Comparison of ENCODE assay signal across 10 mouse cellular contexts in the genomic region with DNA sequence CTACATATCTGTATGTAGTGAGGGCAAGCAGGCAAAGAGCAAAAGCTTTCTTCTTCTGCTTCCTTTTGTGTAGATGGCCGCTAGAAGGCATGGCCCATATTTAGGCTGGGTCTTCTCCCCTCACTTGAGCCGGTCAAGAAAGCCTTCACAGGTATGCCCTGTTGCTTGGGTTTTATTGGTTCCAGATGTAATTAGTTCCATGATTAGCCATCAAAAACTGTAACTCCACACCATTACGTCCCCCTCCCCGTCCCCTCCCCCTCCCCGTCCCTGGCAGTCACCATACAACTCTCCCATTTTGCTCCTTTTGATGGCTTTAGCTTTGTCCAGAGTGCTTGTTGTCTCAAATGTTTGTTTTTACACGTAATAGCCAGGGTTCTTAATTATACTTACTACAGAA. TPM values are rescaled to one million over a fixed set of nuclear protein-coding genes. Genes with fewer than 3 reads are reported as not detected.
DNase-seq lines count a peak whose midpoint lies in the region; ATAC-seq and TF ChIP-seq lines count a peak whose summit lies in the region.
"Had no signal": no experiment of that assay in that cellular context is flagged by ENCODE, and none has a peak within 500 bp of the region (broad histone marks: within the 10 kb centered on the region; RNA-seq: fewer than 3 reads in every experiment).

No protein-coding gene starts in this region.

- H3K36me3 ChIP-seq in kidney, postnatal 0 days (ENCODE audit: insufficient read depth, low read length): no peaks in the 10 kb centered on the region
- H3K36me3 ChIP-seq in embryonic facial prominence, embryonic 13.5 days: no peaks in the 10 kb centered on the region
- H3K36me3 ChIP-seq in limb, embryonic 12.5 days: peaks cover 15% of the 10 kb centered on the region; the same call in 1 of the 2 replicates
- H3K36me3 ChIP-seq in midbrain, embryonic 15.5 days (replicated peaks): no peaks in the 10 kb centered on the region
- no peaks in the 10 kb centered on the region for H3K36me3 ChIP-seq in forebrain, embryonic 16.5 days (ENCODE audit: control insufficient read depth, insufficient read depth)
- H3K36me3 ChIP-seq: forebrain, embryonic 10.5 days had no signal

- 43% methylated on average over 6 of the region's 6 CpGs for WGBS in kidney, postnatal 0 days
- 20% methylated on average over 6 of the region's 6 CpGs for WGBS in embryonic facial prominence, embryonic 13.5 days
- WGBS in limb, embryonic 12.5 days: 21% methylated on average over 6 of the region's 6 CpGs
- WGBS in midbrain, embryonic 15.5 days: 78% methylated on average over 6 of the region's 6 CpGs
- WGBS in forebrain, embryonic 16.5 days: 58% methylated on average over 6 of the region's 6 CpGs

- no peak overlapping the region for H3K4me3 ChIP-seq in kidney, postnatal 0 days (replicated peaks; ENCODE audit: low read depth, low read length)
- no peak overlapping the region for H3K4me3 ChIP-seq in embryonic facial prominence, embryonic 13.5 days
- H3K4me3 ChIP-seq in limb, embryonic 12.5 days (replicated peaks): no peak overlapping the region
- H3K4me3 ChIP-seq in midbrain, embryonic 15.5 days: no peak overlapping the region
- no peak overlapping the region for H3K4me3 ChIP-seq in forebrain, embryonic 16.5 days (replicated peaks; ENCODE audit: low read length)
- H3K4me3 ChIP-seq: forebrain, embryonic 10.5 days; gastrocnemius, adult 2 months had no signal

- peaks cover 41% of the 10 kb centered on the region for H3K4me1 ChIP-seq in kidney, postnatal 0 days (replicated peaks; ENCODE audit: insufficient read depth, low read length)
- peaks cover 81% of the 10 kb centered on the region for H3K4me1 ChIP-seq in embryonic facial prominence, embryonic 13.5 days
- peaks cover 88% of the 10 kb centered on the region for H3K4me1 ChIP-seq in limb, embryonic 12.5 days (replicated peaks)
- H3K4me1 ChIP-seq in midbrain, embryonic 15.5 days: no peaks in the 10 kb centered on the region
- peaks cover 7% of the 10 kb centered on the region; the same call in 1 of the 2 replicates for H3K4me1 ChIP-seq in forebrain, embryonic 16.5 days (replicated peaks; ENCODE audit: control insufficient read depth, insufficient read depth, low read length)

- no peaks in the 10 kb centered on the region for H3K27me3 ChIP-seq in kidney, postnatal 0 days (ENCODE audit: insufficient read depth, low read length)
- no peaks in the 10 kb centered on the region for H3K27me3 ChIP-seq in embryonic facial prominence, embryonic 13.5 days
- H3K27me3 ChIP-seq in limb, embryonic 12.5 days: no peaks in the 10 kb centered on the region
- H3K27me3 ChIP-seq in midbrain, embryonic 15.5 days (replicated peaks): no peaks in the 10 kb centered on the region
- H3K27me3 ChIP-seq in forebrain, embryonic 16.5 days (replicated peaks; ENCODE audit: control insufficient read depth, insufficient read depth, low read length): no peaks in the 10 kb centered on the region

- ATAC-seq in kidney, postnatal 0 days (replicated peaks; ENCODE audit: low FRiP score, low read depth): no peak
- ATAC-seq in embryonic facial prominence, embryonic 13.5 days (ENCODE audit: insufficient number of reproducible peaks, insufficient read depth, low FRiP score, low TSS enrichment, low read depth): no peak
- no peak for ATAC-seq in limb, embryonic 12.5 days (ENCODE audit: insufficient number of reproducible peaks, insufficient read depth, low FRiP score, low TSS enrichment, low read depth)
- no peak for ATAC-seq in midbrain, embryonic 15.5 days (replicated peaks)
- no peak for ATAC-seq in forebrain, embryonic 16.5 days

- no peak overlapping the region for H3K4me2 ChIP-seq in kidney, postnatal 0 days (ENCODE audit: low read length)
- H3K4me2 ChIP-seq in embryonic facial prominence, embryonic 13.5 days: peak overlapping the region; percentile 43
- peak overlapping the region; percentile 41 for H3K4me2 ChIP-seq in limb, embryonic 12.5 days
- H3K4me2 ChIP-seq in midbrain, embryonic 15.5 days: no peak overlapping the region
- H3K4me2 ChIP-seq in forebrain, embryonic 16.5 days (ENCODE audit: low read length): no peak overlapping the region

- H3K9ac ChIP-seq in kidney, postnatal 0 days (ENCODE audit: low read depth, low read length): no peak overlapping the region
- no peak overlapping the region for H3K9ac ChIP-seq in embryonic facial prominence, embryonic 13.5 days
- H3K9ac ChIP-seq in limb, embryonic 12.5 days (replicated peaks): no peak overlapping the region
- no peak overlapping the region for H3K9ac ChIP-seq in midbrain, embryonic 15.5 days
- H3K9ac ChIP-seq in forebrain, embryonic 16.5 days (replicated peaks; ENCODE audit: low read depth, low read length): no peak overlapping the region

- DNase-seq in kidney, postnatal 0 days (ENCODE audit: low spot score): no peak
- no peak for DNase-seq in kidney, postnatal 4 days
- peak; percentile 40 for DNase-seq in embryo, embryonic 11 days
- DNase-seq in thymus, postnatal 0 days (ENCODE audit: low spot score): no peak
- DNase-seq: gastrocnemius, adult 2 months had no signal

- peak overlapping the region; percentile 89 for H3K27ac ChIP-seq in kidney, postnatal 0 days
- peak overlapping the region; percentile 96 for H3K27ac ChIP-seq in embryonic facial prominence, embryonic 13.5 days
- H3K27ac ChIP-seq in limb, embryonic 12.5 days: peak overlapping the region; percentile 98
- H3K27ac ChIP-seq in midbrain, embryonic 15.5 days: no peak overlapping the region
- no peak overlapping the region for H3K27ac ChIP-seq in forebrain, embryonic 16.5 days (ENCODE audit: low read length)
- H3K27ac ChIP-seq: gastrocnemius, adult 2 months had no signal

- no peaks in the 10 kb centered on the region for H3K9me3 ChIP-seq in kidney, postnatal 0 days (replicated peaks; ENCODE audit: low read length)
- no peaks in the 10 kb centered on the region for H3K9me3 ChIP-seq in embryonic facial prominence, embryonic 13.5 days
- no peaks in the 10 kb centered on the region for H3K9me3 ChIP-seq in limb, embryonic 12.5 days
- no peaks in the 10 kb centered on the region for H3K9me3 ChIP-seq in midbrain, embryonic 15.5 days
- H3K9me3 ChIP-seq in forebrain, embryonic 16.5 days (ENCODE audit: control insufficient read depth, low read length): no peaks in the 10 kb centered on the region
- H3K9me3 ChIP-seq: forebrain, embryonic 10.5 days had no signal

- TF ChIP-seq CTCF in kidney, postnatal 0 days (IDR thresholded peaks at IDR 0.05; ENCODE audit: low read depth): no peak

RNA-seq across cellular contexts. Expression of a gene that starts 14.2 kb away (rescaled TPM):
- 8.9 and 9.8 TPM in 2 replicates for polyA plus RNA-seq in kidney, postnatal 0 days (2015; fragmentation: Nextera tagmentation; extraction: Ambion mirVana)
- polyA plus RNA-seq in embryonic facial prominence, embryonic 13.5 days (2015; fragmentation: Nextera tagmentation; extraction: Ambion mirVana): 12.1 and 15.4 TPM in 2 replicates
- polyA plus RNA-seq in limb, embryonic 12.5 days (2016; fragmentation: Nextera tagmentation; extraction: Ambion mirVana): 20.0 and 21.0 TPM in 2 replicates
- 1.5 and 1.9 TPM in 2 replicates for polyA plus RNA-seq in thymus, postnatal 0 days (2015; fragmentation: Nextera tagmentation; extraction: Ambion mirVana)
- 1.5 and 1.8 TPM in 2 replicates for polyA plus RNA-seq in midbrain, embryonic 15.5 days (2015; fragmentation: Nextera tagmentation; extraction: Ambion mirVana)
- 0.73 and 1.2 TPM in 2 replicates for polyA plus RNA-seq in forebrain, embryonic 16.5 days (2015; fragmentation: Nextera tagmentation; extraction: Ambion mirVana)

RNA-seq across cellular contexts. Expression of a gene that starts 25.7 kb away (rescaled TPM):
- 27.4 and 31.1 TPM in 2 replicates for polyA plus RNA-seq in kidney, postnatal 0 days (2015; fragmentation: Nextera tagmentation; extraction: Ambion mirVana)
- 65.4 and 72.5 TPM in 2 replicates for polyA plus RNA-seq in embryonic facial prominence, embryonic 13.5 days (2015; fragmentation: Nextera tagmentation; extraction: Ambion mirVana)
- polyA plus RNA-seq in limb, embryonic 12.5 days (2016; fragmentation: Nextera tagmentation; extraction: Ambion mirVana): 89.8 and 90.0 TPM in 2 replicates
- polyA plus RNA-seq in thymus, postnatal 0 days (2015; fragmentation: Nextera tagmentation; extraction: Ambion mirVana): 35.4 and 35.9 TPM in 2 replicates
- polyA plus RNA-seq in midbrain, embryonic 15.5 days (2015; fragmentation: Nextera tagmentation; extraction: Ambion mirVana): 50.8 and 52.8 TPM in 2 replicates
- polyA plus RNA-seq in forebrain, embryonic 16.5 days (2015; fragmentation: Nextera tagmentation; extraction: Ambion mirVana): 59.5 and 62.2 TPM in 2 replicates

Comparison
In these comparisons a context has a peak if more than half of its experiments do, and no peak if none do; other contexts are left out.
1. H3K27ac ChIP-seq: peak in kidney, postnatal 0 days (single experiment), embryonic facial prominence, embryonic 13.5 days (single experiment) and limb, embryonic 12.5 days (single experiment); none in midbrain, embryonic 15.5 days (single experiment) and forebrain, embryonic 16.5 days (single experiment).
2. H3K4me2 ChIP-seq: peak in embryonic facial prominence, embryonic 13.5 days (single experiment) and limb, embryonic 12.5 days (single experiment); none in kidney, postnatal 0 days (single experiment), midbrain, embryonic 15.5 days (single experiment) and forebrain, embryonic 16.5 days (single experiment).